Mouse (Mus musculus) lung, adult 2 months (tissue): Measurements from ENCODE around the gene Ahnak2. TPM values are rescaled to one million over a fixed set of nuclear protein-coding genes. Genes with fewer than 3 reads are reported as not detected.

Experiments used
- DNase-seq: peaks from one replicate; pipeline ENCODE4 v3.0.0; 2022
- H3K4me1 ChIP-seq: fragments of 200-500 bp; 2 replicates; pipeline ENCODE4 v1.6.1; 2011; ENCODE audit warnings: low read length; ENCODE audit not compliant: control insufficient read depth, insufficient read depth
- H3K4me3 ChIP-seq: fragments of 200-500 bp; replicated peaks from 2 replicates; pipeline ENCODE3; 2011; ENCODE audit warnings: low read depth, mild to moderate bottlenecking, control low read depth, low read length; ENCODE audit errors: extremely low read depth
- CTCF ChIP-seq: fragments of 200-500 bp; IDR thresholded peaks from 2 replicates; pipeline ENCODE4 v1.5.1; 2011; ENCODE audit warnings: mild to moderate bottlenecking, low read length, control low read depth; ENCODE audit not compliant: insufficient read depth
- POLR2A ChIP-seq: fragments of 200-500 bp; IDR thresholded peaks from 2 replicates; pipeline ENCODE4 v1.6.1; 2011; ENCODE audit warnings: low read depth, mild to moderate bottlenecking, control low read depth, low read length, borderline replicate concordance; ENCODE audit errors: extremely low read depth
- WGBS: fragments of 180-500 bp; shearing (Covaris S2); methylation state at CpG from one replicate; pipeline ENCODE4 v1.1.7; 2018; 5-methylcytosine and 5-hydroxymethylcytosine counted together
- polyA plus RNA-seq: library from polyadenylated mRNA; depleted of rRNA; stranded (reverse); fragments of >200 nt; gene quantifications from 2 replicates; pipeline ENCODE4 v1.2.3, GENCODE M21; 2012

Ahnak2 gene
- polyA plus RNA-seq, 1 experiment = 13.3 TPM

DNA sequence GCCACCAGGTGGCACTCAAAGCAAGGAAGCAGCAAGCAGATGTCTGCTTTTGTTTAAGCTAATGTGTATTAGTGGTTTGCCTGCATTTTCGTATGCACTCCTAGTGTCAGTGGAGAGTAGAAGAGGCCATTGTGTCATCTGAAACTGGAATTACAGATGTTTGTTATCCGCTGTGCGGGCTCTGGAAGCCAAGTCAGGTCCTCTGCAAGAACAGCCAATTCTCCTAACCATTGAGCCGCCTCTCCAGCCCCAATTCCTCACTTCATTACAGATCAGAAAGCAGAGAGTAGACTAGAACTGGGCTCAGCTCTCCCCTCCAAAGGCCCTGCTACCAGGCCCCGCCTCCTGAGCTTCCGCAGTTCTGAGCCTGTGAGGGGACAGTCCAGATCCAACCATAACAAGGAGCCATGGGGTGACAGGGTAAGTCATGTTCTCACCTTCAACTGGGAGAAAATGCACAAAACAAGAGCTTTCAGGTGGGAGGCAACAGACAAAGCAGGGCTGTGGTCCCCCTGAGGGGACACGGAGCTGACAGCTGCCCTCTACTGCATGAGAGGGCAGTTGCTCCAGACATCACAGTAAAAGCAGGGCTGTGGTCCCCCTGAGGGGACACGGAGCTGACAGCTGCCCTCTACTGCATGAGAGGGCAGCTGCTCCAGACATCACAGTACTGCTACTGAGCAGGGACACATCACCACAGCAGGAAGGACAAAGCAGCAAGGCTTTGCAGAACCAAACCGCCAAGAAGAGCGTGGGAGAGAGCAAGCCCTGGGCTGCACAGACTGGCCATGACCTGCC lies 55.5 kb downstream of the Ahnak2 start:
- Histone ChIP-seq H3K4me1 (no peaks in the 10 kb centered on the region; the same call in 1 of the 2 replicates), H3K4me3 (no peak overlapping the region)
- WGBS = 33% methylated on average over 10 of the region's 10 CpGs
- TF ChIP-seq CTCF = peak; percentile 16; the same call in 1 of the 2 replicates
- no peak for TF ChIP-seq POLR2A
- no peak for DNase-seq

DNA sequence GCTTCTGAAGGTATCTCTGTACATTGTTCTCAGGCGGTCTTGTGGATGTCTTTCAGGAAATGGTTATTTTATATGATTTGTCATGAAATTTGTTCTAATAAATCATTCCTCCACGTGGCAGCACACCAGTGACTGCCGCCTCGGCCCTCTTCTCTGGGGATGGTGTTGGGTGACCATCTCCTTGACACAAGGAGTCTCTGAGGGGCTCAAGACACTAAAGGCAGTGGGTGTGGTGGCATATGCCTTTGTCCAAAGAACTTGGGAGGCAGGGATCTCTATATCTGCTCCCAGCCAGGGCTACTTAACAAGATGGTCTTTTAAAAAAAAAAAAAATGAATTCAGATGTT lies 56.0 kb downstream of the Ahnak2 start:
- DNase-seq = no peak
- H3K4me3 ChIP-seq = no peak overlapping the region
- TF ChIP-seq POLR2A (no peak), CTCF (no peak)
- 80% methylated on average over 4 of the region's 4 CpGs for WGBS
- no peaks in the 10 kb centered on the region; the same call in 1 of the 2 replicates for H3K4me1 ChIP-seq

DNA sequence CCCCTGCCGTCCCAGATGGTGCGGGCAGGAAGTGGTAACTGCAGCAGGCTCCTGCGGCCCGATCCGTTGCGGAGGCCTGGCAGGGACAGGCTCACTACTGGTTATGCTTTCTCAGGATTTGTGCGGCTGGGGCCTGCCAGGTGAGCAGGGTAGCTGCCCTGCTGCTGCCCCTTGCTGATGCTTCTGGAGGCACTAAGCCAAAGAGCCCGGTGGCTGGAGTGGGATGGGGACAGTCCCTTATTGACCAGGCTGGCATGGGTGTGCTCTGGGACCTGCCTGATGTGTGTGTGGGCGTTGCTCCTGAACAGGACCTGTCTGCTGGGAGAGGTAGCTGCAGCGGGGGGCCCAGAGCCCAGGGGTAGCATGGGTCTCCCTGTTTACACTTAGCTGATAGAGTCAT lies 56.7 kb downstream of the Ahnak2 start:
- Histone ChIP-seq H3K4me3 (no peak overlapping the region), H3K4me1 (no peaks in the 10 kb centered on the region; the same call in 1 of the 2 replicates)
- no peak for DNase-seq
- TF ChIP-seq CTCF (no peak), POLR2A (no peak)
- WGBS = 88% methylated on average over 10 of the region's 10 CpGs

DNA sequence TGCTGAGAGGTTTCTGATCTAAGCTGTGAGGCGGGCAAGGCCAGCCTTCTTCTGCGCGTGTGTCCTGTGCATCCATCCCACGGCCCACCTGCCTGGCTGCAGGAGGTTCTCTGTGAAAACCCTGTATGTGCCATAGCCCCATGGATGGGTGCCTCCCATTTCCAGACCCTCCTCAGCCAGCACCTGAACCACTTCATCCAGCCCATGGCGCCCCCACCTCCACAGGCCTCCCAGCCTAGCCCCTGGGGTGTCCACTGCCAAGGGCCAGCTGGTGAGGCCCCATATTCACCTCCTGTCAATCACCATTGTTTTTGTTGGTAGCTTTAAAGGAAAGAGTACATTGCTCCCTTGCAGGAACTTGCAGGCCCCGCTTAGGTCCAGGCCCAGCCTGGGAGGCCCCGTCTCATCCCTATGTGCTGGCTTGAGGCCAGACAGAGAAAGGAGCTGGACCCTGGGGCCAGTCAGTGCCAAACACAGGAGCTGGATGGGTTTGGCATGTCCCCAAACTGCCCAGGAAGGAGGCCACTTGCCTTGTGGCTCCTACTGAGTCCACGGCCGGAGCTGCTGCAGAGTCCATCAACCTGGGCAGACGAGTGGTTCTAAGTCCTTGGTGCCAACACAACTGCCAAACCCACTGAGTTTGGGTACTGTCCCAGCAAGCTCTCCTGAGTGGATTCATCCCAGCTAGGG lies 57.4 kb downstream of the Ahnak2 start:
- WGBS = 90% methylated on average over 10 of the region's 10 CpGs
- DNase-seq = no peak
- TF ChIP-seq POLR2A = no peak
- TF ChIP-seq CTCF = no peak
- no peaks in the 10 kb centered on the region; the same call in 1 of the 2 replicates for H3K4me1 ChIP-seq
- H3K4me3 ChIP-seq = no peak overlapping the region

DNA sequence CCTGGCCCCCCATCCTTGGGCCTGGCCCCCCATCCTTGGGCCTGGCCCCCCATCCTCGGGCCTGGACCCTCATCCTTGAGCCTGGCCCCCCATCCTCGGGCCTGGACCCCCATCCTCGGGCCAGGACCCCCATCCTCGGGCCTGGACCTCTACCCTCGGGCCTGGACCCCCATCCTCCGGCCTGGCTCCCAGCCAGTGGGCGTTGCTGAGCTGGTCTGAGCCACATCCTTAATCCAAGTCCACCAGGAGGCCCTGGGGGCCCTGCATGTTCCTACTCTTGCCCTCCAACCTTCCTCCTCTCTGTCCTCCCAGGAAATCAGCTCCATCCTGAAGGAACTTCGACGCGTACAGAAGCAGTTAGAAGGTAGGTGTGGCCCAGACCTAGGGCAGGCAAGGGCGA lies 58.2 kb downstream of the Ahnak2 start:
- Histone ChIP-seq H3K4me1 (no peaks in the 10 kb centered on the region; the same call in 1 of the 2 replicates), H3K4me3 (no peak overlapping the region)
- TF ChIP-seq POLR2A (no peak), CTCF (no peak)
- no peak for DNase-seq
- WGBS = 81% methylated on average over 10 of the region's 11 CpGs

DNA sequence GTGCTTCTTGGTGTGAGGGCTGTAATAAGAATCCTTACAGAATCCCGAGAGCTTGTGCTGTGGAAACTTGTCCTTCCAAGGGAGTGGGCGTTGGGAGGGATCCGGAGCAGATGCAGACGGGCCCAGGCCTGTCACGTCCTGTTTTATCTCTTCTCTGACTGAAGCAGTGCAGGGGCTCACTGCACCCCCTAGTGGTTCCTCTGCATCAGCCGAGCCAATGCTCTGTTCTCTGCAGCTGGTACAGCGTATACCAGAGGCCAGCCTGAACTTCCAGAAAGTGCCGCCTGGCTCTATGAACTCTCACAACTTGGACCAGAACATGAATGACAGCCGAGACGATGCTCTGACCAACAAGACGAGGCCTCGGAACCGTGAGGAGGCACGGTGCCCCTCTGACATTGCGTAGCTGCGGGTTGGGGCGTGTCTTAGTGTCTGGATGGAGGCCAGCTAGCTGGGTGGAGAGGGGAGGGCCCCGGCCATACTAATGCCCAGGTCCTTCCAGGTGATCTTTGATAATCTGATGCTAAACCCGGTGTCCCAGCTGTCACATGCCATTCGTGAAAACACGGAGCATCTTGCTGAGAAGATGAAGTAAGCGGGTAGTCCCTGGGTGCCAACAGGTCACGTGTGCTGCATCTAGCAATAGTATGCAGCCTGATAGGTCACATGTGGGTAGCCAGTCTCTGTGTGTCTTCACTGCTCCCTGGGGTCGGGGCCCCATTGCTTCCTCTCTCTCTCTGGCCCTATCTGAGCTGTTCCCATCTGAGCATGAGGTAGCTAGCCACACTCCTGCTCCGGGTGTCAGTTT lies 59.1 kb downstream of the Ahnak2 start:
- DNase-seq = peak; percentile 62
- no peak overlapping the region for H3K4me3 ChIP-seq
- TF ChIP-seq POLR2A (no peak), CTCF (peak; percentile 87)
- H3K4me1 ChIP-seq = no peaks in the 10 kb centered on the region; the same call in 1 of the 2 replicates
- 39% methylated on average over 25 of the region's 25 CpGs for WGBS

DNA sequence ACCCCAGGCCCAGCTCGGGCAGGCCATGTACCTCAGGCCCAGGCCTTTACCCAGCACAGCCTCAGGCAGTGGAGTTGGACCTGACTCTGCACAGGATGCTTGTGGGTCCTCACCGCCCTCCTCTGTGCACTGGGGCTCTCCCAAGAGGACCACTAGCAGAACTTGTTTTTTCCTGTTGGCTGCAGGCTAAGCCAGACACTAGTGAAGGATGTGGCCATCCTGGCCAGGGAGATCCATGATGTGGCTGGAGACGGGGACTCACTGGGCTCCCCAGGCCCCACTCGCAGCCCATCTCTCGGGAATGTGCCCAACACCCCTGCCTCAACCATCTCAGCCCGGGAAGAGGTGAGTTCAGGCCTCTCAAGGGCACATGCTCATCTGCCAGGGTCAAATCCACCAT lies 59.7 kb downstream of the Ahnak2 start:
- no peaks in the 10 kb centered on the region; the same call in 1 of the 2 replicates for H3K4me1 ChIP-seq
- no peak overlapping the region for H3K4me3 ChIP-seq
- DNase-seq = no peak
- WGBS = 44% methylated on average over 6 of the region's 6 CpGs
- TF ChIP-seq CTCF (no peak), POLR2A (no peak)

DNA sequence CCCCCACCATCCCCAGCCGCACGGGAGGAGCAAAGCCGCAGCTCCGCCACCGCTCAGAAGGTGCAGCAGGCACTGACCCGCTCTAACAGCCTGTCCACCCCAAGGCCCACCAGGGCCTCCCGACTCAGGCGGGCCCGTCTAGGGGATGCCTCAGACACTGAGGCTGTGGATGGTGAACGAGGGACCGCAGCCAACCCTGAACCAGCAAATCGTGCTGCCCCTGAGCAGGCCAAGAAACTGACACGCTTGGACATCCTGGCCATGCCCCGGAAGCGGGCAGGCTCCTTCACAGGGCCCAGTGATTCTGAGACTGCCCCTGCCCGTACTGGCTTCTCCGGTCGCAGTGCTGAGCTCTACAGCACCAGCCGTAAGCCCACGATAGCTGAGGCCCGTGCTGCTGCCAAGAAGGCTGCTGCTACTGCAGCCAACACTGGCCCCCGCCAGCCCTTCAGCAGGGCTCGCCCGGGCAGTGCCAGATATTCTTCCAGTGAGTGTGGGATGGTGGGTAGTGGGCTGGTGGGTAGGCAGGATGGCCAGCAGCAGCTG lies 63.4 kb downstream of the Ahnak2 start:
- Histone ChIP-seq H3K4me3 (no peak overlapping the region), H3K4me1 (no peaks in the 10 kb centered on the region)
- no peak for DNase-seq
- TF ChIP-seq POLR2A (no peak), CTCF (no peak)
- 91% methylated on average over 24 of the region's 24 CpGs for WGBS
